Mouse (Mus musculus) spleen, postnatal 0 days (tissue): ENCODE data around the gene Trappc3l. TPM values are rescaled to one million over a fixed set of nuclear protein-coding genes. Genes with fewer than 3 reads are reported as not detected.

ENCODE experiments used
- polyA plus RNA-seq: library from polyadenylated mRNA; unstranded; fragments of >200 nt; fragmentation: Nextera tagmentation; extraction: Ambion mirVana; gene quantifications from 2 replicates; pipeline ENCODE4 v1.2.1, GENCODE M21; 2015

Gene Trappc3l
- polyA plus RNA-seq = not detected in 2 replicates

DNA sequence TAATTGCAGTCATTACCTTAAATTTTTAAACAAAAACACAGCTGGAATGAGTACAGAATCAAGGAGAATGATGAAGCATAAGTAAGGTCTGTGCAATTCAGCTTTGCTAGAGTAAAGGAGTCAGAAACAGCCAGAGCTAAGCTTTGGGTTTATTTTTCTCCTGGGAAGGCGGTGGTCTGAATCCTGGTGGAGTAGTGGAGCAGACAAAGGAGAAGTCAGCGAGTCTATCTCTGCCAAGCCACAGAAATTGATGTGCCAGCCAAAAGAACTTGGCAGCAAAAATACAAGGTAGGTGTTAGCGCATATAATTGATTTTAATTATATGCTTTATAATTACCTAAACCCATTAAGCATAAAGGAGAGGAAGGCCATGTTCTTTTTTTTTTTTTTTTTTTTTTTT, at the start of gene Trappc3l:
TSS of gene Trappc3l (plus strand) at position 197 of the 400 bp plus-strand sequence.

DNA sequence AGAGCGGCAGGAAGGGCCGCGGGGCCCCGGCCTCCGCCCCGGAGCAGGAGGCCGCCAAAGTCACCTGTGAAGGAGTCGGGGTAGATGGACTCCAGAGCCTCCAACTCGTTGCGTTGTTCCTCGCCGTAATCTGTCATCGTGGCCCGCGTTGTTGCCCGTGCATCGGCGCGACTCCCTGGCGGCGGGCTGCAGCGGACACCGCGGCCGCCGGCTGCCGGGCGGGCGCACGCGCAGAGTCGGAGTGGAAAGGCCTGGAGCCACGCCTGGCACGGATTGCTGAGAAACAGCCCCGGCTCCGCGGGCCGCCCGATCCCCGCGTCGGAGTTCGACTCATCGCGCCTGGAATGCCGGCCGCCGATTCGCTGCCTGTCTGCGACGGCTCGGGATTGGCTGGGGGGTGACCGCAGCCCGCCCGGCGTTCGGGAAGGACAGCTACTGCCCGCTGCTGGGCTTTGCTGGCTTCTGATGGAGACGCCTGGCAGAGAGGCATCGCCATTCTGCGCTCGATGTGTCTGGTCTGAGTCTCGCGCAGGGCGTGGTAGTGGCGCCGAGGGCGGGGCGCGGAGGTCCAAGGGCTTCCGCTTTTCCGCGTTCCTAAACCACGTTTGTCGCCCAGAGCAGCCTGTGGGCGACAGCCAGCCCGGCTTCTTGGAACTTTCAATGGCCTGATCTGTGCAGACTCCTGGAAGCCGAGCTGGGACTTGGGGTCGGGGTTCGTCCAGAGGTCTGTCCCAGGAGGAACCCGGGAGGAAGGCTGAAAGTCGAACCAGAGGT, 17.9 kb upstream of the Trappc3l start, which contains the start of gene Rwdd1:
TSS of gene Rwdd1 (minus strand) at position 323 of the 774 bp plus-strand sequence.

DNA sequence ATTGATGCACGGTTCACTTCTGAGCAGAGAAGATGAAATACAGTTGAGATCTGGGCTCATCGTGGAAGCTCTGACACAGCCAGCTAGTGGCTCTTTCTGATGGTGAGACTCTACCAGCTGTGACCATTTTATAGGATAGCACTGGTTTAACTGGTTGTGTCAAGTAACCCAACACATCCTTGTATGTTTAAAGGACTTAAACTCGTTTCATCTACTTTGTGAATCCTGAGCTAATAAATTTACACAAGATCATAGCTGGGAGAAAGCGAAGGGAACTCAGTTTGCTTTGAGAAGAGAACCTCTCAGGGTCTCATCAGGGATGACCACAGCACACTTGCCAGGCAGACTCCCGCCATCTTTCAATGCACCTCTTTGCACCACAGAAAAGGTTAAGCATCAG, 6.8 kb downstream of the Trappc3l start, which contains the start of gene Calhm4:
TSS of gene Calhm4 (minus strand) at position 101 of the 400 bp plus-strand sequence.

DNA sequence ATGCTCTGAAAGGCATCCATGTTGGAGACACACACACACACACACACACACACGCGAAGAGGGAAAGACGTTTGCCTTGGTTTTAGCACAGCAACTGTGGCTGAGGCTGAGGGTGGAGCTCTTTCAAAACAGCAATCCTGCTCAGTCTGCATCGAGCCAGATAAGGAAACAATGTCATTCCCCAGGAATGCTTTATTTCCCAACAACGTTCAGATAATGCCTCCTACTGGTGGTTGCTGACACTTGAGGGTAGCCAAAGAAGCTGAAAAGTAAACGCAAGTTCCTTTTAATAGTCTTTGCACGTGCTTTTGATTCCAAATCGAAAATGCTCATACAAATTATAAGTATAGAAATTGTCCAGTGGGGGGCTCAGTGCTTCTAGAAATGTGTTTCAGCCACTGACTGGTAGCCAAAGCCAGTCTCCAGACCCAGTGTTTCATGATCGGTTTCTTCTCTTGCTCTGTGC, 59.1 kb downstream of the Trappc3l start, which contains the start of gene Calhm5:
TSS of gene Calhm5 (minus strand) at position 102 of the 466 bp plus-strand sequence.

DNA sequence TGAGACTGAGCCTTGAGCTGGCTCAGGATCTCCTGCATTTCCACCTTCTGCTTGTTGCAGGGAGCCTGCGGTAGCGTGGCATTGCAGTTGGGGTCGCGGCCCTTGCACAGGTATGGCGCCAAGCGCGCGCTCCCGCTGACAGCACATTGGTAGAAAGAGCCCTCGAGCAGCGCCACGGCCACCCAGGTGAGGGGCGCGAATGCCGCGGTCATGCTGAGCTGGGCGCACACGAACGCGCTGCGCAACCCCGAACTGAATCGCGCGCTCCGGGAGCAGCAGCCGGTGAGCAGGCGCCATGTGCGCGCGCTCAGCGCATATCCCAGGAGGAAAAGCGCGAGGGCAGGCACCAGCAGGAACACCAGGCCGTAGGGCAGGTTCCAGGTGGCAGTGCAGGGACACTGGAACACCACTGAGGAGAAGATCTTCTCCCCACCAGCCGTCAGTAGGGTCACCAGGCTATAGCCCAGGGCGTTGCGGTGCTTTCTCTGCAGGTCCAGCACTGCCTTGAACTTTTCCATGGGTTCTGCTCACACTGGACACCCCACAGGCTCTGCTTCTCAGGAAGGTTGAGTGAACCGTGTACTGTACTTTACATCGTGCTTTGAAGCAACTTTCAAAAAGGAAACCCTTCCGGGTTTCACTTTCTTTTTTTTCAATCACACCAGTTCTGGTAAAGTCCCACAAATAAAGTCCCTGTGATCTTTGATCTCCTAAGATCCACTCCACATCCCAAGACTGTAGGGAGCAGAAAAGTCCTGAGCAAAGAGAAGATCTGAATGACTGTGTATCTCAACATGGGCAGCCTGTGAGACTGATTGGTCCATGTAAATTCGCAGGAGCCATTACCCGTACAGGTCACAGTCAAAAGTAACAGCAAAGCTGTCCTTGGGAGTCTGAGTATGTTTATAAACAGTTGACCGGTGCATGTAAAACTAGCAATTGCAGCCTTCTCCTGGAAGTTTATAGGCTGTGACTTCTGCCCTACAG, 90.3 kb downstream of the Trappc3l start, which contains the start of gene Calhm6:
TSS of gene Calhm6 (minus strand) at position 593 of the 987 bp plus-strand sequence.

Other genes starting within 250 kb of the Trappc3l start
- gene Sult3a1, start 179.9 kb upstream of the Trappc3l start, polyA plus RNA-seq = not detected in 2 replicates
- gene Rsph4a, start 132.5 kb upstream of the Trappc3l start, polyA plus RNA-seq = not detected in 2 replicates
- 13.2 and 15.3 TPM in 2 replicates for gene Zup1, start 86.3 kb upstream of the Trappc3l start, polyA plus RNA-seq
- 72.0 and 74.1 TPM in 2 replicates for gene Rwdd1, start 18.0 kb upstream of the Trappc3l start, polyA plus RNA-seq
- not detected in 2 replicates for gene Calhm4, start 6.7 kb downstream of the Trappc3l start, polyA plus RNA-seq
- gene Calhm5, start 58.9 kb downstream of the Trappc3l start, polyA plus RNA-seq = 0.16 and 0.17 TPM in 2 replicates
- gene Calhm6, start 90.4 kb downstream of the Trappc3l start, polyA plus RNA-seq = 2.8 and 4.7 TPM in 2 replicates
- 6.7 and 9.8 TPM in 2 replicates for gene Dse, start 170.1 kb downstream of the Trappc3l start, polyA plus RNA-seq
- gene Tspyl1, start 244.6 kb downstream of the Trappc3l start, polyA plus RNA-seq = 41.5 and 47.7 TPM in 2 replicates